12 mouse cellular contexts compared by ENCODE assay signal in the genomic region with DNA sequence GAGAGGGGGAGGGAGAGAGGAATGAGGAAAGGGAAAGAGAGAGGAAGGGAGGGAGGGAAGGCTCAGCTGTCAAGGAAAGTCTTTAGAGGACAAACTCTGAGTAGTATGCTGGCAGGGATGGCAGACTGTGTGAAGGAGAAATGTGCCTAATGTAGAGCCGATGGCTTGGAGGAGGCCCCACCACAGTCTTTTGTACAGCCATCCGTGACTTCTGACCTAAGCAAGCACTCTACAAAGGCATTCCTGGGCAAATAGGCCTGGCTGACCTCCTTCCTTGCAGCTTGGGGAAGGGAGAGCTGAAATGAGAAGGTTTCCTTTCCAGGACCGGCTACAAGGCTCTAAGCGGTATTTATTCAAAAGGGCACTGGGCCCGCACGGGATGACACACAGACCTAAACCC.
DNase-seq lines count a peak whose midpoint lies in the region; ATAC-seq and TF ChIP-seq lines count a peak whose summit lies in the region.
"Had no signal": no experiment of that assay in that cellular context is flagged by ENCODE, and none has a peak within 500 bp of the region (broad histone marks: within the 10 kb centered on the region; RNA-seq: fewer than 3 reads in every experiment).

No protein-coding gene starts in this region.

- no peaks in the 10 kb centered on the region for H3K36me3 ChIP-seq in intestine, embryonic 15.5 days
- H3K36me3 ChIP-seq in intestine, postnatal 0 days (ENCODE audit: control insufficient read depth, insufficient read depth) = no peaks in the 10 kb centered on the region
- H3K36me3 ChIP-seq in CH12.LX (replicated peaks in 1 of 2; ENCODE audit: control insufficient read depth in 1 of 2, insufficient read depth in 1 of 2, low read length in 1 of 2) = peaks cover 0 to 19% of the 10 kb centered on the region in 2 experiments
- no peaks in the 10 kb centered on the region for H3K36me3 ChIP-seq in embryonic facial prominence, embryonic 10.5 days (replicated peaks)
- no peaks in the 10 kb centered on the region for H3K36me3 ChIP-seq in limb, embryonic 14.5 days (ENCODE audit: control insufficient read depth, insufficient read depth, low read length)
- H3K36me3 ChIP-seq in lung, postnatal 0 days (ENCODE audit: insufficient read depth, low read length) = no peaks in the 10 kb centered on the region
- H3K36me3 ChIP-seq: liver, embryonic 13.5 days had no signal

- TF ChIP-seq CTCF in intestine, postnatal 0 days (IDR thresholded peaks at IDR 0.05; ENCODE audit: low read depth) = no peak
- TF ChIP-seq CTCF in CH12.LX (conservative IDR thresholded peaks at IDR 0.05 in 1 of 2, IDR thresholded peaks at IDR 0.05 in 1 of 2; ENCODE audit: low read depth in 2 of 2, low read length in 2 of 2) = no peak
- no peak for TF ChIP-seq CTCF in lung, postnatal 0 days (IDR thresholded peaks at IDR 0.05)

- H3K27ac ChIP-seq in intestine, embryonic 15.5 days = peak overlapping the region; percentile 13; the same call in 1 of the 2 replicates
- H3K27ac ChIP-seq in intestine, postnatal 0 days (ENCODE audit: low read depth, low read length) = no peak overlapping the region
- H3K27ac ChIP-seq in CH12.LX (ENCODE audit: insufficient read depth, low read depth) = no peak overlapping the region
- peak overlapping the region; percentile 78 for H3K27ac ChIP-seq in embryonic facial prominence, embryonic 10.5 days (replicated peaks)
- H3K27ac ChIP-seq in limb, embryonic 14.5 days (replicated peaks; ENCODE audit: low read depth, low read length) = 0 out of 2 replicates have a peak overlapping the region, but pooled peaks have one; percentile 20
- no peak overlapping the region for H3K27ac ChIP-seq in lung, postnatal 0 days (ENCODE audit: low read length)
- H3K27ac ChIP-seq: hindbrain, postnatal 0 days; liver, embryonic 13.5 days had no signal

- DNase-seq in CH12.LX (ENCODE audit: extremely low read depth) = no peak
- DNase-seq in embryonic facial prominence, embryonic 10.5 days (ENCODE audit: low spot score) = peak; percentile 19
- no peak for DNase-seq in limb, embryonic 14.5 days (ENCODE audit: low spot score)
- DNase-seq in right cerebral cortex, adult 2 months (ENCODE audit: low spot score in 2 of 2) = no peak
- DNase-seq in lung, postnatal 0 days (ENCODE audit: low spot score) = no peak
- DNase-seq: heart, adult 11 months; liver, embryonic 13.5 days; lung, postnatal 10 days had no signal

- H3K4me1 ChIP-seq in intestine, embryonic 15.5 days (replicated peaks) = peaks cover 14% of the 10 kb centered on the region
- H3K4me1 ChIP-seq in intestine, postnatal 0 days (replicated peaks; ENCODE audit: control insufficient read depth, insufficient read depth, low read length) = peaks cover 1% of the 10 kb centered on the region; the same call in 1 of the 2 replicates
- peaks cover 9 to 34% of the 10 kb centered on the region in 2 experiments for H3K4me1 ChIP-seq in CH12.LX (ENCODE audit: control insufficient read depth in 1 of 2, insufficient read depth in 2 of 2)
- peaks cover 50% of the 10 kb centered on the region for H3K4me1 ChIP-seq in embryonic facial prominence, embryonic 10.5 days
- peaks cover 15% of the 10 kb centered on the region for H3K4me1 ChIP-seq in limb, embryonic 14.5 days (ENCODE audit: control insufficient read depth, insufficient read depth, low read length)
- no peaks in the 10 kb centered on the region for H3K4me1 ChIP-seq in lung, postnatal 0 days (ENCODE audit: insufficient read depth, low read depth, low read length)
- H3K4me1 ChIP-seq: liver, embryonic 13.5 days had no signal

- no peak overlapping the region for H3K4me2 ChIP-seq in intestine, embryonic 15.5 days (replicated peaks)
- no peak overlapping the region for H3K4me2 ChIP-seq in intestine, postnatal 0 days (replicated peaks; ENCODE audit: low read depth)
- H3K4me2 ChIP-seq in CH12.LX (ENCODE audit: insufficient read depth, low read depth, poor library complexity, severe bottlenecking) = no peak overlapping the region
- no peak overlapping the region for H3K4me2 ChIP-seq in limb, embryonic 14.5 days (replicated peaks; ENCODE audit: low read depth, low read length, severe bottlenecking)
- H3K4me2 ChIP-seq in lung, postnatal 0 days (replicated peaks; ENCODE audit: low read depth, low read length) = no peak overlapping the region
- H3K4me2 ChIP-seq: liver, embryonic 13.5 days had no signal

- no peaks in the 10 kb centered on the region for H3K9me3 ChIP-seq in intestine, embryonic 15.5 days
- H3K9me3 ChIP-seq in intestine, postnatal 0 days (ENCODE audit: control insufficient read depth) = no peaks in the 10 kb centered on the region
- no peaks in the 10 kb centered on the region for H3K9me3 ChIP-seq in CH12.LX (replicated peaks; ENCODE audit: low read length)
- H3K9me3 ChIP-seq in embryonic facial prominence, embryonic 10.5 days = no peaks in the 10 kb centered on the region
- no peaks in the 10 kb centered on the region for H3K9me3 ChIP-seq in limb, embryonic 14.5 days (ENCODE audit: control insufficient read depth, low read length)
- no peaks in the 10 kb centered on the region for H3K9me3 ChIP-seq in lung, postnatal 0 days (ENCODE audit: low read length)
- H3K9me3 ChIP-seq: liver, embryonic 13.5 days had no signal

- TF ChIP-seq RAD21 in CH12.LX (IDR thresholded peaks at IDR 0.05; ENCODE audit: low read depth, low read length) = no peak

- in situ Hi-C loops in CH12.LX (cut with MboI; ENCODE audit: low pct_ligation_motif_present, low pct_unique_long_range_greater_than_20kb, low sequenced_read_pairs) = no loop called here

- no peaks in the 10 kb centered on the region for H3K27me3 ChIP-seq in intestine, embryonic 15.5 days (replicated peaks)
- no peaks in the 10 kb centered on the region for H3K27me3 ChIP-seq in intestine, postnatal 0 days (replicated peaks; ENCODE audit: control insufficient read depth, insufficient read depth, low read length)
- H3K27me3 ChIP-seq in CH12.LX (replicated peaks) = no peaks in the 10 kb centered on the region
- H3K27me3 ChIP-seq in embryonic facial prominence, embryonic 10.5 days (replicated peaks; ENCODE audit: low read depth, poor library complexity, severe bottlenecking) = no peaks in the 10 kb centered on the region; the same call in 1 of the 2 replicates
- no peaks in the 10 kb centered on the region for H3K27me3 ChIP-seq in limb, embryonic 14.5 days (ENCODE audit: control insufficient read depth, insufficient read depth, low read length)
- H3K27me3 ChIP-seq in lung, postnatal 0 days (replicated peaks; ENCODE audit: insufficient read depth, low read length) = no peaks in the 10 kb centered on the region
- H3K27me3 ChIP-seq: liver, embryonic 13.5 days had no signal

- H3K9ac ChIP-seq in intestine, embryonic 15.5 days = no peak overlapping the region
- H3K9ac ChIP-seq in intestine, postnatal 0 days (ENCODE audit: low read depth, low read length) = no peak overlapping the region
- no peak overlapping the region for H3K9ac ChIP-seq in CH12.LX (ENCODE audit: insufficient read depth, low read depth)
- H3K9ac ChIP-seq in limb, embryonic 14.5 days (ENCODE audit: low read depth, low read length, severe bottlenecking) = 0 out of 2 replicates have a peak overlapping the region, but pooled peaks have one; percentile 31
- no peak overlapping the region for H3K9ac ChIP-seq in lung, postnatal 0 days (replicated peaks; ENCODE audit: low read depth)
- H3K9ac ChIP-seq: liver, embryonic 13.5 days had no signal

- H3K4me3 ChIP-seq in intestine, embryonic 15.5 days (replicated peaks) = no peak overlapping the region
- no peak overlapping the region for H3K4me3 ChIP-seq in intestine, postnatal 0 days (ENCODE audit: low read depth, low read length)
- no peak overlapping the region for H3K4me3 ChIP-seq in CH12.LX (replicated peaks in 1 of 3; ENCODE audit: low read depth in 2 of 3, low read length in 2 of 3, poor library complexity in 1 of 3)
- H3K4me3 ChIP-seq in embryonic facial prominence, embryonic 10.5 days = no peak overlapping the region
- no peak overlapping the region for H3K4me3 ChIP-seq in limb, embryonic 14.5 days (replicated peaks; ENCODE audit: low read length)
- H3K4me3 ChIP-seq in lung, postnatal 0 days (ENCODE audit: low read depth, low read length) = no peak overlapping the region
- H3K4me3 ChIP-seq: liver, embryonic 13.5 days had no signal

- WGBS in intestine, embryonic 15.5 days = 58% methylated on average over 6 of the region's 6 CpGs
- 57% methylated on average over 6 of the region's 6 CpGs for WGBS in intestine, postnatal 0 days
- WGBS in embryonic facial prominence, embryonic 10.5 days = 34% methylated on average over 6 of the region's 6 CpGs
- WGBS in limb, embryonic 14.5 days = 59% methylated on average over 6 of the region's 6 CpGs
- 45% methylated on average over 6 of the region's 6 CpGs for WGBS in lung, postnatal 0 days

- no peak for TF ChIP-seq POLR2A in CH12.LX (IDR thresholded peaks at IDR 0.05; ENCODE audit: low read depth, low read length)
- TF ChIP-seq POLR2A in limb, embryonic 14.5 days (IDR thresholded peaks at IDR 0.05; ENCODE audit: borderline replicate concordance, extremely low read depth, insufficient read depth, insufficient read length) = no peak

- dilution Hi-C loops in CH12.LX (cut with MboI; ENCODE audit: extremely low pct_ligation_motif_present, extremely low pct_unique_long_range_greater_than_20kb, low sequenced_read_pairs) = no loop called here

- no peak for ATAC-seq in intestine, embryonic 15.5 days
- no peak for ATAC-seq in intestine, postnatal 0 days
- ATAC-seq in limb, embryonic 14.5 days (ENCODE audit: low FRiP score, low read depth) = no peak
- no peak for ATAC-seq in lung, postnatal 0 days
- ATAC-seq: activated CD4-positive, CD25-positive, alpha-beta regulatory T cell, adult 4 months; hindbrain, postnatal 0 days had no signal

- TF ChIP-seq EP300 in CH12.LX (IDR thresholded peaks at IDR 0.05; ENCODE audit: low read length) = no peak
- no peak for TF ChIP-seq EP300 in lung, postnatal 0 days (IDR thresholded peaks at IDR 0.05)

- H3K79me2 ChIP-seq in CH12.LX (replicated peaks; ENCODE audit: control insufficient read depth, extremely low read depth, insufficient read depth, poor library complexity, severe bottlenecking) = no peaks in the 10 kb centered on the region

TF ChIP-seq in CH12.LX, 34 proteins besides CTCF, POLR2A, EP300 and RAD21:
- TF ChIP-seq BHLHE40 (IDR thresholded peaks at IDR 0.05; ENCODE audit: low read depth, low read length) (0 out of 2 replicates have a peak, but pooled peaks have one; percentile 6), POLR2AphosphoS2 (IDR thresholded peaks at IDR 0.05; ENCODE audit: low read depth, low read length) (no peak), ETS1 (conservative IDR thresholded peaks at IDR 0.05; ENCODE audit: low read depth, low read length) (no peak), TCF12 (IDR thresholded peaks at IDR 0.05; ENCODE audit: low read depth, low read length) (no peak)

Comparison
In these comparisons a context has a peak if more than half of its experiments do, and no peak if none do; other contexts are left out.
1. H3K27ac ChIP-seq: peak in intestine, embryonic 15.5 days (single experiment), embryonic facial prominence, embryonic 10.5 days (single experiment) and limb, embryonic 14.5 days (single experiment); none in intestine, postnatal 0 days (single experiment), CH12.LX (single experiment) and lung, postnatal 0 days (single experiment).